Mouse (Mus musculus) T-helper 1 cell (primary cell): ENCODE measurements around the gene Nbas.

ENCODE experiments used
- in situ Hi-C: fragments of 300-600 bp; cut with MboI, MseI; formaldehyde crosslinking; loops from one replicate; pipeline ENCODE4 v1.15.1; 2025; ENCODE audit warnings: high pct_unique_total_duplicates

The Nbas gene

GRCm38 (mm10) chr12:13622150-13622822 is 353.4 kb downstream of the Nbas start:
- in situ Hi-C loops: no loop called here

GRCm38 (mm10) chr12:13626803-13627706 is 358.1 kb downstream of the Nbas start:
- in situ Hi-C loops: no loop called here
